15 mouse cellular contexts compared by ENCODE assay signal in genomic region chr14:121416626-121417319, GRCm38 (mm10). TPM values are rescaled to one million over a fixed set of nuclear protein-coding genes. Genes with fewer than 3 reads are reported as not detected.
A peak's percentile ranks its signal among the peaks of the same experiment; 100 is the strongest.
DNase-seq lines count a peak whose midpoint lies in the region; ATAC-seq lines count a peak whose summit lies in the region.
"Had no signal": no experiment of that assay in that cellular context is flagged by ENCODE, and none has a peak within 500 bp of the region (broad histone marks: within the 10 kb centered on the region; RNA-seq: fewer than 3 reads in every experiment).

No protein-coding gene starts in this region.

- no peaks in the 10 kb centered on the region for H3K27me3 ChIP-seq in splenic B cell, adult 2 months (ENCODE audit: control insufficient read depth, insufficient read depth, low read length, poor library complexity, severe bottlenecking)
- H3K27me3 ChIP-seq: forebrain, embryonic 15.5 days; heart, embryonic 15.5 days had no signal

- peak; percentile 90 for ATAC-seq in CD4-positive, CD25-positive, alpha-beta regulatory T cell, adult 4 months
- ATAC-seq in inflammation-experienced regulatory T-cells, adult 6 months, result peak; percentile 77
- ATAC-seq in cerebellum, adult (ENCODE audit: insufficient number of reproducible peaks, low FRiP score, low TSS enrichment), result no peak
- ATAC-seq: forebrain, embryonic 15.5 days; hindbrain, postnatal 0 days had no signal

- DNase-seq in T-cell, adult 2 months (ENCODE audit: low spot score), result peak; percentile 24
- peak; percentile 44 for DNase-seq in splenic B cell, adult 2 months (ENCODE audit: low read depth, low spot score)
- DNase-seq in lung, postnatal 10 days, result no peak
- no peak for DNase-seq in ovary, postnatal 10 days (ENCODE audit: low spot score)
- DNase-seq: cerebellum, adult 2 months; gastrocnemius, postnatal 14 days; liver; right cerebral cortex, postnatal 14 days had no signal

- H3K36me3 ChIP-seq in splenic B cell, adult 2 months (ENCODE audit: control insufficient read depth, insufficient read depth, low read length, poor library complexity, severe bottlenecking), result no peaks in the 10 kb centered on the region
- H3K36me3 ChIP-seq: forebrain, embryonic 15.5 days; heart, embryonic 15.5 days; hindbrain, embryonic 10.5 days had no signal

RNA-seq across cellular contexts. Expression of gene Stk24, which starts 37.0 kb away (rescaled TPM):
- polyA plus RNA-seq in CD4-positive, CD25-positive, alpha-beta regulatory T cell, adult 4 months (2017; shearing (Covaris generic)), result 10 to 100 TPM; 63.3 to 68.7 TPM
- polyA plus RNA-seq in inflammation-experienced regulatory T-cells, adult 6 months (2017; shearing (Covaris generic)), result 10 to 100 TPM; 54.0 to 65.8 (median 54.6) TPM

Comparison
In these comparisons a context has a peak if more than half of its experiments do, and no peak if none do; other contexts are left out.
1. DNase-seq: peak in T-cell, adult 2 months (single experiment) and splenic B cell, adult 2 months (single experiment); none in lung, postnatal 10 days (single experiment) and ovary, postnatal 10 days (single experiment).